Mouse (Mus musculus): Measurements from ENCODE around the gene Lima1. TPM values are rescaled to one million over a fixed set of nuclear protein-coding genes. Genes with fewer than 3 reads are reported as not detected.

Gene Lima1
- polyA plus RNA-seq, 1 experiment, result 104 TPM

DNA sequence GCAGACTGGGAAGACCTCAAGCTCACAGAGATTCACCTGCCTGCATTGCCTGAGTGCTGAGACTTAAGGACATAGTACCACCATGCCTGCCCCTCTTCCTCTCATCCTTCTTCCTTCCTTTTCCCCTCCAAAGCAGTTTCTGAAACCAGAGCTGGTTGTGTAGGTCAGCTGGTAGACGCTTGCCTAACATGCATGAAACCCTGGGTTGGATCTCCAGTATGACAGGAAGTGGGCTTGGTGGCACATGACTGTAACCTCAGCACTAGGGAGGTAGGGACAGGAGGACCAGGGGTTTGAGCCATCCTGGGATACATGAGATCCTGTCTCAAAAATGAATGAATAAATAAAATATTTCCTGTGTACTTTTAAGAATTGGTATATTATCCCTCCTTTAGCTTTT lies 32.3 kb upstream of the Lima1 start:
- H3K9ac ChIP-seq (ENCODE audit: low read depth, poor library complexity, severe bottlenecking), result no peak overlapping the region
- H3K27me3 ChIP-seq (ENCODE audit: control insufficient read depth, insufficient read depth, low read length, poor library complexity, severe bottlenecking), result no peaks in the 10 kb centered on the region
- no peaks in the 10 kb centered on the region for H3K36me3 ChIP-seq (ENCODE audit: control insufficient read depth, insufficient read depth, low read length, poor library complexity, severe bottlenecking)
- no peak overlapping the region for H3K4me3 ChIP-seq (ENCODE audit: low read depth, low read length)
- TF ChIP-seq EP300 (IDR thresholded peaks at IDR 0.05; ENCODE audit: insufficient read depth, low read depth, low read length), result no peak
- no peaks in the 10 kb centered on the region for H3K9me3 ChIP-seq (replicated peaks; ENCODE audit: control insufficient read depth, insufficient read depth, low read length, poor library complexity, severe bottlenecking)
- H3K27ac ChIP-seq (ENCODE audit: insufficient read depth, low read length), result no peak overlapping the region
- peaks cover 3% of the 10 kb centered on the region for H3K4me1 ChIP-seq (ENCODE audit: control insufficient read depth, insufficient read depth, low read length)

DNA sequence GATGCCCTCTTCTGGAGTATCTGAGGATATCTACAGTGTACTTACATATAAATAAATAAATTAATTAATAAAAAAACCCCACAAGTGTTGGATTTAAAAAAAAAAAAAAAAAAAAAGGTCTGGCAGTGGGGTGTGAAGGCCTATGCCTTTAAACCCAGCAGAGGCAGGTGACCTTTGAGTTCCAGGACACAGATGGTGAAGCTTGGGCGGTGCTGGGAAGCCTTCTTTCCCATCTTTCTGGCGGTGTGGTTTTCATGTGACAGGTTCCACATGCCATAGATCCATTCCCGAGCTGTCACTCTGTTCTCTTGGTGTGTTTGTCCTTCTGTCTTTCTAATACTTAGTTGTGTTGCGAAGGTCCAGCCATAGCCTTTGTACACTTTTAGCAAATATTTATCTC lies 31.8 kb upstream of the Lima1 start:
- Histone ChIP-seq H3K9ac (ENCODE audit: low read depth, poor library complexity, severe bottlenecking) (no peak overlapping the region), H3K27ac (ENCODE audit: insufficient read depth, low read length) (no peak overlapping the region), H3K36me3 (ENCODE audit: control insufficient read depth, insufficient read depth, low read length, poor library complexity, severe bottlenecking) (no peaks in the 10 kb centered on the region), H3K4me3 (ENCODE audit: low read depth, low read length) (no peak overlapping the region), H3K9me3 (replicated peaks; ENCODE audit: control insufficient read depth, insufficient read depth, low read length, poor library complexity, severe bottlenecking) (no peaks in the 10 kb centered on the region), H3K4me1 (ENCODE audit: control insufficient read depth, insufficient read depth, low read length) (peaks cover 3% of the 10 kb centered on the region), H3K27me3 (ENCODE audit: control insufficient read depth, insufficient read depth, low read length, poor library complexity, severe bottlenecking) (no peaks in the 10 kb centered on the region)
- TF ChIP-seq CTCF (IDR thresholded peaks at IDR 0.05; ENCODE audit: low read depth, low read length), result no peak
- no peak for TF ChIP-seq EP300 (IDR thresholded peaks at IDR 0.05; ENCODE audit: insufficient read depth, low read depth, low read length)
- no peak for TF ChIP-seq POLR2A (IDR thresholded peaks at IDR 0.05; ENCODE audit: insufficient read depth, low read length)

DNA sequence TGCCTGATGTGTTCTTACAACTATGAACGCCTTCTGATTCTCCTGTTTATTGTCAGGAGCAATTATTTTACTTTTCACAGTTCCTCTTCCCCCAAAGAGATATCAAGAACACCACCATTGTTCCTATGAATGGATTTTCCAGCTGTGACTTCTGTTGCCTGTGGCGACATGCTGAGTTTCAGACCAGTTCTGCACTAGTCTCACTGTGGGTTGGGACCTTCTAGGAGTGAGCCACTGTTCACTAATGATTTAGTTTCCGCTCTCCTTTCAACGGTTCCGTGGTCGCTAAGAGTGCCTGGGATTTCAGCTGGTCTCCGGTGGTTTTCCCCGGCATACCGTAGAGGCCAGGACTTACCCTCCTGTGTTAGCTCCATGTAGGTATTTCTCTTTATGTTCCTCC lies 29.6 kb upstream of the Lima1 start:
- peaks cover 3% of the 10 kb centered on the region for H3K4me1 ChIP-seq (ENCODE audit: control insufficient read depth, insufficient read depth, low read length)
- no peak overlapping the region for H3K4me3 ChIP-seq (ENCODE audit: low read depth, low read length)
- no peak overlapping the region for H3K27ac ChIP-seq (ENCODE audit: insufficient read depth, low read length)
- H3K27me3 ChIP-seq (ENCODE audit: control insufficient read depth, insufficient read depth, low read length, poor library complexity, severe bottlenecking), result no peaks in the 10 kb centered on the region
- H3K9ac ChIP-seq (ENCODE audit: low read depth, poor library complexity, severe bottlenecking), result no peak overlapping the region
- H3K36me3 ChIP-seq (ENCODE audit: control insufficient read depth, insufficient read depth, low read length, poor library complexity, severe bottlenecking), result no peaks in the 10 kb centered on the region
- H3K9me3 ChIP-seq (replicated peaks; ENCODE audit: control insufficient read depth, insufficient read depth, low read length, poor library complexity, severe bottlenecking), result no peaks in the 10 kb centered on the region
- TF ChIP-seq POLR2A (IDR thresholded peaks at IDR 0.05; ENCODE audit: insufficient read depth, low read length) (no peak), CTCF (IDR thresholded peaks at IDR 0.05; ENCODE audit: low read depth, low read length) (no peak), EP300 (IDR thresholded peaks at IDR 0.05; ENCODE audit: insufficient read depth, low read depth, low read length) (no peak)

DNA sequence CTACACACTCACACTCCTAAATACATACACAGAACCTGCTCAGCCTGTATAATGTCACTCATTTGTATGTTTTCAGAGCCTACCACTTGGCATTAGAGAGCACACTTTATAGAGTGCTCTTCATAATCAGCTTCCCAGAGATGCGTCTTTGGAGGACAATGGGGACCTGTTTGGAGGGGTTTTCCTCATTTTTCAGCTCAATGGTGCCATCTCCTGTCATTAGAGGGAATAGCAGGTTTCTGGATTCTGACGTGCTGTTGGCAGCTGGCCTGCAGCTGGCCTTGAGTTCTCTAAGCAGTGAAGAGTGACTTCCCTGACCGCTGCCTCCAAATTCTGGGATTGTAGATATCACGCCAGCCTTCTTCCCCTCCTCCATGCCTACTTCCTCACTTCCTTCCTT lies 29.1 kb upstream of the Lima1 start:
- no peaks in the 10 kb centered on the region for H3K36me3 ChIP-seq (ENCODE audit: control insufficient read depth, insufficient read depth, low read length, poor library complexity, severe bottlenecking)
- H3K4me1 ChIP-seq (ENCODE audit: control insufficient read depth, insufficient read depth, low read length), result peaks cover 3% of the 10 kb centered on the region
- no peak overlapping the region for H3K9ac ChIP-seq (ENCODE audit: low read depth, poor library complexity, severe bottlenecking)
- H3K27ac ChIP-seq (ENCODE audit: insufficient read depth, low read length), result no peak overlapping the region
- no peaks in the 10 kb centered on the region for H3K27me3 ChIP-seq (ENCODE audit: control insufficient read depth, insufficient read depth, low read length, poor library complexity, severe bottlenecking)
- no peak overlapping the region for H3K4me3 ChIP-seq (ENCODE audit: low read depth, low read length)
- TF ChIP-seq CTCF (IDR thresholded peaks at IDR 0.05; ENCODE audit: low read depth, low read length) (peak; percentile 49), EP300 (IDR thresholded peaks at IDR 0.05; ENCODE audit: insufficient read depth, low read depth, low read length) (no peak)
- H3K9me3 ChIP-seq (replicated peaks; ENCODE audit: control insufficient read depth, insufficient read depth, low read length, poor library complexity, severe bottlenecking), result no peaks in the 10 kb centered on the region

DNA sequence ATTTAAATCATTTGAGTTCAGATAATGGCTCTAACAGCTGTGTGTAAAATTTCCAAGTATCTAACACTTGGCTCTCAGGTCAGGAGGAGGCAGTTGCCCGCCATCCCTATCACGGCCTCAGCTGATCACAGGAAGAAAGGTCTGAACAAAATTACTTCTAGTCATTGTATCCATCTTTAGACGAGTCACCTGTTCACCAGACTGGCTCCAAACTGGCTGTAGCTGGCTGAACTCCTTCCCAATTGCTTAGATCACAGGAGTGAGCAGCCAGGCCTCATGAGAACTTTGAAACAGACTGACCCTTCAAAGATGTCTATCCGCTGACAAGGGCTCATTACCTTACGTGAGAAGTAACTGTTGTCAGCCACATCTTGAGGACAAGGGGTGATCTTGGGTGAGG lies 28.0 kb upstream of the Lima1 start:
- no peaks in the 10 kb centered on the region for H3K36me3 ChIP-seq (ENCODE audit: control insufficient read depth, insufficient read depth, low read length, poor library complexity, severe bottlenecking)
- no peak overlapping the region for H3K27ac ChIP-seq (ENCODE audit: insufficient read depth, low read length)
- no peak overlapping the region for H3K9ac ChIP-seq (ENCODE audit: low read depth, poor library complexity, severe bottlenecking)
- H3K9me3 ChIP-seq (replicated peaks; ENCODE audit: control insufficient read depth, insufficient read depth, low read length, poor library complexity, severe bottlenecking), result no peaks in the 10 kb centered on the region
- H3K27me3 ChIP-seq (ENCODE audit: control insufficient read depth, insufficient read depth, low read length, poor library complexity, severe bottlenecking), result no peaks in the 10 kb centered on the region
- no peak for TF ChIP-seq POLR2A (IDR thresholded peaks at IDR 0.05; ENCODE audit: insufficient read depth, low read length)
- no peak for TF ChIP-seq CTCF (IDR thresholded peaks at IDR 0.05; ENCODE audit: low read depth, low read length)
- TF ChIP-seq EP300 (IDR thresholded peaks at IDR 0.05; ENCODE audit: insufficient read depth, low read depth, low read length), result no peak
- no peaks in the 10 kb centered on the region for H3K4me1 ChIP-seq (ENCODE audit: control insufficient read depth, insufficient read depth, low read length)
- no peak overlapping the region for H3K4me3 ChIP-seq (ENCODE audit: low read depth, low read length)

DNA sequence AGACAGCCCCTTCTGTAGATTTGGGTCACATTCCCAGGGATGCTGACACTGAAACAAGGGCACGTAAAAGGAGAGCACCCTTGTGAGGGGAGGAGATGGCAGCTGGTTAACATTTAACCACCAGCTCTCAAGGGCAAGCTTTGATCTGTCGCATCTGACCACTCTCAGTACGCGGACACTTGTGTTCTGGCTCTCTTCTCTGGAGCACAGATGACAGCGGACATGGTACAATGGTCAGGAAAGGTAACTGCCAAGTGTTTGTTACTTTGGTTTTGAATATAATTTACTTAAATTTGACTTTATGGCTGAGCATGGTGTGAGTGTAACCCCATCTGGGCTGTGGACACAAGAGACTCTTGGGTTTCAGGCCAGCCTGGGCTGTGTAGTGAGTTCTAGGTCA lies 27.5 kb upstream of the Lima1 start:
- Histone ChIP-seq H3K4me3 (ENCODE audit: low read depth, low read length) (no peak overlapping the region), H3K27me3 (ENCODE audit: control insufficient read depth, insufficient read depth, low read length, poor library complexity, severe bottlenecking) (no peaks in the 10 kb centered on the region), H3K36me3 (ENCODE audit: control insufficient read depth, insufficient read depth, low read length, poor library complexity, severe bottlenecking) (no peaks in the 10 kb centered on the region), H3K9me3 (replicated peaks; ENCODE audit: control insufficient read depth, insufficient read depth, low read length, poor library complexity, severe bottlenecking) (no peaks in the 10 kb centered on the region), H3K4me1 (ENCODE audit: control insufficient read depth, insufficient read depth, low read length) (no peaks in the 10 kb centered on the region), H3K9ac (ENCODE audit: low read depth, poor library complexity, severe bottlenecking) (no peak overlapping the region), H3K27ac (ENCODE audit: insufficient read depth, low read length) (no peak overlapping the region)
- TF ChIP-seq POLR2A (IDR thresholded peaks at IDR 0.05; ENCODE audit: insufficient read depth, low read length), result no peak
- no peak for TF ChIP-seq EP300 (IDR thresholded peaks at IDR 0.05; ENCODE audit: insufficient read depth, low read depth, low read length)
- no peak for TF ChIP-seq CTCF (IDR thresholded peaks at IDR 0.05; ENCODE audit: low read depth, low read length)
